9 mouse cellular contexts compared by ENCODE assay signal in genomic region chr11:43411413-43411812, GRCm38 (mm10). TPM values are rescaled to one million over a fixed set of nuclear protein-coding genes. Genes with fewer than 3 reads are reported as not detected.
DNase-seq lines count a peak whose midpoint lies in the region; ATAC-seq and TF ChIP-seq lines count a peak whose summit lies in the region.
"Had no signal": no experiment of that assay in that cellular context is flagged by ENCODE, and none has a peak within 500 bp of the region (broad histone marks: within the 10 kb centered on the region; RNA-seq: fewer than 3 reads in every experiment).

No protein-coding gene starts in this region.

- no peak overlapping the region for H3K4me2 ChIP-seq in heart, postnatal 0 days (ENCODE audit: low read depth, low read length)
- H3K4me2 ChIP-seq: lung, embryonic 15.5 days had no signal

- TF ChIP-seq CTCF in heart, postnatal 0 days (IDR thresholded peaks at IDR 0.05; ENCODE audit: low read depth) = peak; percentile 83

- no peak for ATAC-seq in cerebellum, adult (ENCODE audit: insufficient number of reproducible peaks, low FRiP score, low TSS enrichment)
- ATAC-seq in heart, postnatal 0 days (ENCODE audit: insufficient read depth, low read depth) = no peak; the same call in 1 of the 2 replicates

- H3K9me3 ChIP-seq in embryonic facial prominence, embryonic 10.5 days = no peaks in the 10 kb centered on the region
- no peaks in the 10 kb centered on the region for H3K9me3 ChIP-seq in heart, postnatal 0 days (replicated peaks; ENCODE audit: control insufficient read depth, low read length)
- H3K9me3 ChIP-seq: lung, embryonic 15.5 days had no signal

- no peaks in the 10 kb centered on the region for H3K36me3 ChIP-seq in embryonic facial prominence, embryonic 10.5 days (replicated peaks)
- H3K36me3 ChIP-seq in heart, postnatal 0 days (replicated peaks; ENCODE audit: control insufficient read depth, insufficient read depth, low read length) = no peaks in the 10 kb centered on the region
- H3K36me3 ChIP-seq: lung, embryonic 15.5 days had no signal

- no peak overlapping the region for H3K27ac ChIP-seq in embryonic facial prominence, embryonic 10.5 days (replicated peaks)
- no peak overlapping the region for H3K27ac ChIP-seq in heart, postnatal 0 days (ENCODE audit: low read depth)
- H3K27ac ChIP-seq: lung, embryonic 15.5 days had no signal

- TF ChIP-seq EP300 in heart, postnatal 0 days (IDR thresholded peaks at IDR 0.05; ENCODE audit: low read depth) = no peak

- no peaks in the 10 kb centered on the region for H3K4me1 ChIP-seq in embryonic facial prominence, embryonic 10.5 days
- no peaks in the 10 kb centered on the region for H3K4me1 ChIP-seq in heart, postnatal 0 days (ENCODE audit: control insufficient read depth, insufficient read depth)
- H3K4me1 ChIP-seq: lung, embryonic 15.5 days had no signal

- peak; percentile 43 for DNase-seq in cerebellum, adult 11 months
- peak; percentile 30 for DNase-seq in adrenal gland, adult 8-10 months
- DNase-seq in embryonic facial prominence, embryonic 10.5 days (ENCODE audit: low spot score) = peak; percentile 68
- peak; percentile 37 for DNase-seq in heart, postnatal 0 days (ENCODE audit: low spot score)
- DNase-seq in layer of hippocampus, postnatal 25 days (ENCODE audit: extremely low spot score in 1 of 2, low spot score in 1 of 2) = peak; percentile 56 to 70
- peak; percentile 55 to 84 for DNase-seq in lung, postnatal 4 days
- DNase-seq in right cerebral cortex, postnatal 25 days = peak; percentile 30

- 0% methylated on average over 1 of the region's 1 CpGs for WGBS in embryonic facial prominence, embryonic 10.5 days
- WGBS in heart, postnatal 0 days = 0% methylated on average over 1 of the region's 1 CpGs

- no peak overlapping the region for H3K4me3 ChIP-seq in embryonic facial prominence, embryonic 10.5 days
- H3K4me3 ChIP-seq in heart, postnatal 0 days (ENCODE audit: low read depth, low read length) = no peak overlapping the region
- H3K4me3 ChIP-seq: lung, embryonic 15.5 days had no signal

- no peak overlapping the region for H3K9ac ChIP-seq in heart, postnatal 0 days (replicated peaks; ENCODE audit: low read depth, low read length)
- H3K9ac ChIP-seq: lung, embryonic 15.5 days had no signal

- no peaks in the 10 kb centered on the region for H3K27me3 ChIP-seq in embryonic facial prominence, embryonic 10.5 days (replicated peaks; ENCODE audit: low read depth, poor library complexity, severe bottlenecking)
- H3K27me3 ChIP-seq in heart, postnatal 0 days (ENCODE audit: control insufficient read depth, insufficient read depth, low read length) = no peaks in the 10 kb centered on the region
- H3K27me3 ChIP-seq: lung, embryonic 15.5 days had no signal

RNA-seq across cellular contexts. Expression of gene Pttg1, which starts 14.6 kb away (rescaled TPM):
- 10 to 100 TPM; 41.3 to 59.5 (median 53.1) TPM for total RNA-seq in adrenal gland, adult 8-10 months (2022)
- 98.5 and 99.8 TPM in 2 replicates for polyA plus RNA-seq in embryonic facial prominence, embryonic 10.5 days (2016; fragmentation: Nextera tagmentation; extraction: Ambion mirVana)
- 78.1 and 88.3 TPM in 2 replicates for total RNA-seq in heart, postnatal 0 days (2014; rRNA removed; ENCODE audit: low replicate concordance)
- polyA plus RNA-seq in heart, postnatal 0 days (2015; fragmentation: Nextera tagmentation; extraction: Ambion mirVana) = 179 and 190 TPM in 2 replicates
- total RNA-seq in layer of hippocampus, postnatal 25 days (2021) = 10 to 100 TPM; 26.6 to 28.0 TPM

RNA-seq across cellular contexts. Expression of gene Slu7, which starts 22.1 kb away (rescaled TPM):
- total RNA-seq in adrenal gland, adult 8-10 months (2022) = 10 to 100 TPM; 40.4 to 53.6 (median 46.9) TPM
- 48.5 and 56.7 TPM in 2 replicates for polyA plus RNA-seq in embryonic facial prominence, embryonic 10.5 days (2016; fragmentation: Nextera tagmentation; extraction: Ambion mirVana)
- 7.2 and 8.0 TPM in 2 replicates for total RNA-seq in heart, postnatal 0 days (2014; rRNA removed; ENCODE audit: low replicate concordance)
- polyA plus RNA-seq in heart, postnatal 0 days (2015; fragmentation: Nextera tagmentation; extraction: Ambion mirVana) = 31.7 and 36.0 TPM in 2 replicates
- total RNA-seq in layer of hippocampus, postnatal 25 days (2021) = 10 to 100 TPM; 50.0 to 52.5 TPM
